28 mouse cellular contexts compared by ENCODE assay signal in the genomic region with DNA sequence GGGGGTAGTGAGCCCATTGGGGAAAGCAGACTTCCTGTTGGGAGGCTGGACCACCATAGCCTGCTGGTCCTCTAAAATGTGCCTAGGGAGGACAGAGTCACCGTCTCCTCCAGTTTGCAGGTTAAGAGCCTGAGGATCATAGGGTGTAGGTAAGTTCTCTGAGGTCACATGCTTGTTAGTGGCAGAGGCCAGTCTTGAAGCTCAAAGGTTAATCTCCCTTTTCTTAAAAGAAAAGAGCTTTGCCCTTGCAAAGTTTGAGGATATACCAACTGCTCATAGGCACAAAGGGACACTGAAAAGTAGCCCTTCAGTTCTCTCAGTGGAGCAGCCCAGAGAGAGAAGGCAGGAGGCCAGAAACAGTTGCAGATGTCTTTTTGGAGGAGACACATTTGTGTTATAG.
"Had no signal": no experiment of that assay in that cellular context is flagged by ENCODE, and none has a peak within 500 bp of the region (broad histone marks: within the 10 kb centered on the region; RNA-seq: fewer than 3 reads in every experiment).

No protein-coding gene starts in this region.

- H3K4me1 ChIP-seq: embryonic facial prominence, embryonic 10.5 days; embryonic facial prominence, embryonic 12.5 days; embryonic facial prominence, embryonic 13.5 days; embryonic facial prominence, embryonic 15.5 days; forebrain, embryonic 12.5 days; forebrain, embryonic 13.5 days; forebrain, embryonic 15.5 days had no signal

- H3K27me3 ChIP-seq: embryonic facial prominence, embryonic 12.5 days; embryonic facial prominence, embryonic 13.5 days; embryonic facial prominence, embryonic 15.5 days; forebrain, embryonic 12.5 days; forebrain, embryonic 13.5 days; forebrain, embryonic 15.5 days had no signal

- H3K9me3 ChIP-seq: embryonic facial prominence, embryonic 10.5 days; embryonic facial prominence, embryonic 12.5 days; embryonic facial prominence, embryonic 13.5 days; embryonic facial prominence, embryonic 15.5 days; forebrain, embryonic 10.5 days; forebrain, embryonic 12.5 days; forebrain, embryonic 13.5 days; forebrain, embryonic 15.5 days had no signal

- H3K4me2 ChIP-seq: embryonic facial prominence, embryonic 12.5 days; embryonic facial prominence, embryonic 13.5 days; embryonic facial prominence, embryonic 15.5 days; forebrain, embryonic 12.5 days; forebrain, embryonic 13.5 days; forebrain, embryonic 15.5 days had no signal

- H3K9ac ChIP-seq: embryonic facial prominence, embryonic 12.5 days; embryonic facial prominence, embryonic 13.5 days; embryonic facial prominence, embryonic 15.5 days; forebrain, embryonic 12.5 days; forebrain, embryonic 13.5 days; forebrain, embryonic 15.5 days; forebrain, postnatal 0 days had no signal

- H3K4me3 ChIP-seq: embryonic facial prominence, embryonic 10.5 days; embryonic facial prominence, embryonic 12.5 days; embryonic facial prominence, embryonic 13.5 days; embryonic facial prominence, embryonic 15.5 days; erythroblast, embryonic 14.5 days; forebrain, embryonic 10.5 days; forebrain, embryonic 12.5 days; forebrain, embryonic 13.5 days; forebrain, embryonic 15.5 days; gastrocnemius, adult 2 months had no signal

- H3K36me3 ChIP-seq: embryonic facial prominence, embryonic 10.5 days; embryonic facial prominence, embryonic 12.5 days; embryonic facial prominence, embryonic 13.5 days; embryonic facial prominence, embryonic 15.5 days; forebrain, embryonic 10.5 days; forebrain, embryonic 12.5 days; forebrain, embryonic 15.5 days had no signal

- ATAC-seq: forebrain, embryonic 13.5 days; forebrain, embryonic 14.5 days; forebrain, embryonic 15.5 days; forebrain, embryonic 16.5 days; forebrain, postnatal 0 days had no signal

- DNase-seq: cerebellum, adult 18-20 months; cerebellum, adult 2 months; cerebellum, adult 8-10 months; cerebellum, adult 9-10 months; cerebellum, adult 9-11 months; cerebellum, postnatal 10 days; cerebellum, postnatal 14 days; cerebellum, postnatal 25 days; cerebellum, postnatal 36 days; embryo, embryonic 11 days; forebrain, postnatal 0 days; gastrocnemius, adult 2 months; gastrocnemius, postnatal 10 days; gastrocnemius, postnatal 14 days; gastrocnemius, postnatal 25 days; gastrocnemius, postnatal 36 days; heart, adult 18-20 months had no signal

- H3K27ac ChIP-seq: embryonic facial prominence, embryonic 10.5 days; embryonic facial prominence, embryonic 12.5 days; embryonic facial prominence, embryonic 13.5 days; embryonic facial prominence, embryonic 15.5 days; forebrain, embryonic 10.5 days; forebrain, embryonic 12.5 days; forebrain, embryonic 13.5 days; forebrain, embryonic 15.5 days; gastrocnemius, adult 2 months had no signal
